Mouse (Mus musculus) liver, embryonic 15.5 days (tissue): ENCODE data around the gene Hacd3. TPM values are rescaled to one million over a fixed set of nuclear protein-coding genes. Genes with fewer than 3 reads are reported as not detected.

Experiments used
- ATAC-seq: fragments of 200-750 bp; cut with Nextera tagmentation; 2 replicates; pipeline ENCODE4 v1.8.0; 2017; ENCODE audit warnings: moderate number of reproducible peaks, mild to moderate bottlenecking, moderate library complexity; ENCODE audit not compliant: insufficient read depth
- H3K27ac ChIP-seq: fragments of 300-500 bp; sonication (generic); replicated peaks from 2 replicates; pipeline ENCODE4 v1.5.1; 2015; ENCODE audit warnings: mild to moderate bottlenecking, inconsistent platforms
- H3K27me3 ChIP-seq: fragments of 300-500 bp; sonication (generic); 2 replicates; pipeline ENCODE4 v1.6.1; 2015; ENCODE audit warnings: mild to moderate bottlenecking, inconsistent platforms
- H3K36me3 ChIP-seq: fragments of 300-500 bp; sonication (generic); replicated peaks from 2 replicates; pipeline ENCODE4 v1.6.1; 2015; ENCODE audit warnings: moderate library complexity, mild to moderate bottlenecking, inconsistent platforms
- H3K4me1 ChIP-seq: fragments of 300-500 bp; sonication (generic); replicated peaks from 2 replicates; pipeline ENCODE4 v1.6.1; 2015; ENCODE audit warnings: inconsistent platforms
- H3K4me2 ChIP-seq: fragments of 300-500 bp; sonication (generic); 2 replicates; pipeline ENCODE4 v1.6.1; 2015; ENCODE audit warnings: moderate library complexity, mild to moderate bottlenecking, inconsistent platforms
- H3K4me3 ChIP-seq: fragments of 300-500 bp; sonication (generic); replicated peaks from 2 replicates; pipeline ENCODE4 v1.5.1; 2015; ENCODE audit warnings: mild to moderate bottlenecking, inconsistent platforms
- H3K9ac ChIP-seq: fragments of 300-500 bp; sonication (generic); 2 replicates; pipeline ENCODE4 v1.6.1; 2015; ENCODE audit warnings: moderate library complexity, mild to moderate bottlenecking, inconsistent platforms
- H3K9me3 ChIP-seq: fragments of 300-500 bp; sonication (generic); replicated peaks from 2 replicates; pipeline ENCODE4 v1.6.1; 2016; ENCODE audit warnings: inconsistent platforms
- WGBS: fragments of 180-500 bp; shearing (Covaris S2); methylation state at CpG from one replicate; pipeline ENCODE4 v1.1.7; 2015; ENCODE audit warnings: mixed read lengths; ENCODE audit not compliant: insufficient replicate concordance; 5-methylcytosine and 5-hydroxymethylcytosine counted together
- microRNA-seq: library from miRNA; unstranded; fragments of <30 nt; microRNA quantifications from one replicate; pipeline ENCODE4, GENCODE M21; 2016
- polyA plus RNA-seq: library from polyadenylated mRNA; unstranded; fragments of >200 nt; fragmentation: Nextera tagmentation; extraction: Ambion mirVana; gene quantifications from 2 replicates; pipeline ENCODE4 v1.2.1, GENCODE M21; 2015

The Hacd3 gene
- polyA plus RNA-seq, 1 experiment from 2014 or later: 51.2 TPM

- Histone ChIP-seq H3K36me3 (no peaks in the 10 kb centered on the region), H3K4me3 (no peak overlapping the region), H3K9me3 (no peaks in the 10 kb centered on the region), H3K27ac (no peak overlapping the region), H3K4me2 (no peak overlapping the region), H3K27me3 (peaks cover 77% of the 10 kb centered on the region), H3K4me1 (peaks cover 13% of the 10 kb centered on the region), H3K9ac (no peak overlapping the region)
- ATAC-seq: no peak
- WGBS: 61% methylated on average over 9 of the region's 9 CpGs
These were observed 73.9 kb downstream of the Hacd3 start for GRCm38 (mm10) chr9:64947483-64948095.

- no peak overlapping the region for H3K4me2 ChIP-seq
- no peak overlapping the region for H3K4me3 ChIP-seq
- H3K9ac ChIP-seq: no peak overlapping the region
- peaks cover 10% of the 10 kb centered on the region for H3K4me1 ChIP-seq
- H3K9me3 ChIP-seq: no peaks in the 10 kb centered on the region
- H3K27me3 ChIP-seq: peaks cover 52% of the 10 kb centered on the region
- no peak for ATAC-seq
- no peak overlapping the region for H3K27ac ChIP-seq
- WGBS: 36% methylated on average over 11 of the region's 11 CpGs
- no peaks in the 10 kb centered on the region for H3K36me3 ChIP-seq
These were observed 77.5 kb downstream of the Hacd3 start for GRCm38 (mm10) chr9:64943997-64944396.

GRCm38 (mm10) chr9:64941650-64942049 lies 79.8 kb downstream of the Hacd3 start:
- WGBS: 74% methylated on average over 4 of the region's 4 CpGs
- Histone ChIP-seq H3K9ac (no peak overlapping the region), H3K4me2 (no peak overlapping the region), H3K27ac (no peak overlapping the region), H3K4me3 (no peak overlapping the region), H3K4me1 (peaks cover 22% of the 10 kb centered on the region), H3K36me3 (no peaks in the 10 kb centered on the region), H3K27me3 (peaks cover 31% of the 10 kb centered on the region), H3K9me3 (no peaks in the 10 kb centered on the region)
- ATAC-seq: no peak

- Histone ChIP-seq H3K4me1 (peaks cover 30% of the 10 kb centered on the region), H3K9ac (no peak overlapping the region), H3K4me2 (no peak overlapping the region), H3K36me3 (no peaks in the 10 kb centered on the region), H3K27ac (no peak overlapping the region), H3K9me3 (no peaks in the 10 kb centered on the region), H3K4me3 (no peak overlapping the region), H3K27me3 (peaks cover 25% of the 10 kb centered on the region)
- ATAC-seq: no peak
- 73% methylated on average over 11 of the region's 11 CpGs for WGBS
These were observed 80.7 kb downstream of the Hacd3 start for GRCm38 (mm10) chr9:64940731-64941346.

GRCm38 (mm10) chr9:64939790-64940189 lies 81.7 kb downstream of the Hacd3 start:
- H3K9me3 ChIP-seq: no peaks in the 10 kb centered on the region
- ATAC-seq: no peak
- H3K27ac ChIP-seq: no peak overlapping the region
- H3K4me1 ChIP-seq: peaks cover 40% of the 10 kb centered on the region
- 57% methylated on average over 2 of the region's 2 CpGs for WGBS
- no peaks in the 10 kb centered on the region for H3K36me3 ChIP-seq
- no peak overlapping the region for H3K4me3 ChIP-seq
- H3K4me2 ChIP-seq: no peak overlapping the region
- H3K9ac ChIP-seq: no peak overlapping the region
- H3K27me3 ChIP-seq: peaks cover 18% of the 10 kb centered on the region

- 23% methylated on average over 4 of the region's 4 CpGs for WGBS
- no peak for ATAC-seq
- Histone ChIP-seq H3K4me3 (0 out of 2 replicates have a peak overlapping the region, but pooled peaks have one; percentile 9), H3K27ac (peak overlapping the region; percentile 58), H3K9ac (no peak overlapping the region), H3K9me3 (no peaks in the 10 kb centered on the region), H3K4me2 (peak overlapping the region; percentile 56), H3K4me1 (peaks cover 45% of the 10 kb centered on the region), H3K27me3 (peaks cover 14% of the 10 kb centered on the region), H3K36me3 (no peaks in the 10 kb centered on the region)
These were observed 82.2 kb downstream of the Hacd3 start for GRCm38 (mm10) chr9:64939281-64939680.

- Histone ChIP-seq H3K36me3 (no peaks in the 10 kb centered on the region), H3K9me3 (no peaks in the 10 kb centered on the region), H3K4me2 (peak overlapping the region; percentile 56), H3K27ac (peak overlapping the region; percentile 58), H3K4me3 (0 out of 2 replicates have a peak overlapping the region, but pooled peaks have one; percentile 9), H3K9ac (no peak overlapping the region), H3K27me3 (peaks cover 10% of the 10 kb centered on the region), H3K4me1 (peaks cover 53% of the 10 kb centered on the region)
- peak; percentile 50 for ATAC-seq
- 12% methylated on average over 5 of the region's 5 CpGs for WGBS
These were observed 83.0 kb downstream of the Hacd3 start for GRCm38 (mm10) chr9:64938535-64938934.

- H3K27me3 ChIP-seq: 0 out of 2 replicates have a peak, but pooled peaks cover 5% of the 10 kb centered on the region
- no peak overlapping the region for H3K4me2 ChIP-seq
- H3K9me3 ChIP-seq: no peaks in the 10 kb centered on the region
- peaks cover 63% of the 10 kb centered on the region for H3K4me1 ChIP-seq
- 53% methylated on average over 5 of the region's 5 CpGs for WGBS
- no peaks in the 10 kb centered on the region for H3K36me3 ChIP-seq
- H3K9ac ChIP-seq: no peak overlapping the region
- ATAC-seq: no peak
- no peak overlapping the region for H3K4me3 ChIP-seq
- H3K27ac ChIP-seq: no peak overlapping the region
These were observed 84.0 kb downstream of the Hacd3 start for GRCm38 (mm10) chr9:64937491-64937890.

Small RNA genes within 50 kb of the gene (microRNA-seq; reads per million reads assigned to microRNA genes)
- not detected for gene Gm25640

Other genes starting within 250 kb of the Hacd3 start
- 34.2 and 41.6 TPM in 2 replicates for gene Dennd4a, start 210.4 kb downstream of the Hacd3 start, polyA plus RNA-seq
- gene Slc24a1, start 70.1 kb downstream of the Hacd3 start, polyA plus RNA-seq: 0.05 and 0.06 TPM in 2 replicates
- gene Ints14, start 60.8 kb downstream of the Hacd3 start, polyA plus RNA-seq: 20.8 and 21.0 TPM in 2 replicates
- 17.7 and 19.2 TPM in 2 replicates for gene Dpp8, start 10.7 kb upstream of the Hacd3 start, polyA plus RNA-seq
- gene Igdcc4, start 79.8 kb upstream of the Hacd3 start, polyA plus RNA-seq: 6.3 and 8.1 TPM in 2 replicates
- gene Igdcc3, start 119.5 kb upstream of the Hacd3 start, polyA plus RNA-seq: 0.07 and 0.08 TPM in 2 replicates
- 9.5 and 10.2 TPM in 2 replicates for gene Parp16, start 173.7 kb upstream of the Hacd3 start, polyA plus RNA-seq
- gene Cilp, start 243.5 kb upstream of the Hacd3 start, polyA plus RNA-seq: 0.15 and 0.17 TPM in 2 replicates